In genomic region chr13:90334934-90335740, GRCm38 (mm10) we compare ENCODE assay signal across 25 mouse cellular contexts.
A peak's percentile ranks its signal among the peaks of the same experiment; 100 is the strongest.
DNase-seq lines count a peak whose midpoint lies in the region; ATAC-seq lines count a peak whose summit lies in the region.
"Had no signal": no experiment of that assay in that cellular context is flagged by ENCODE, and none has a peak within 500 bp of the region (broad histone marks: within the 10 kb centered on the region; RNA-seq: fewer than 3 reads in every experiment).

No protein-coding gene starts in this region.

- H3K4me3 ChIP-seq in midbrain, embryonic 14.5 days (replicated peaks; ENCODE audit: low read depth, low read length): no peak overlapping the region
- H3K4me3 ChIP-seq in midbrain, embryonic 11.5 days (ENCODE audit: low read depth, low read length): no peak overlapping the region
- H3K4me3 ChIP-seq in forebrain, embryonic 13.5 days: no peak overlapping the region
- H3K4me3 ChIP-seq: heart, embryonic 10.5 days; heart, embryonic 15.5 days; hindbrain, embryonic 12.5 days; layer of hippocampus, adult 2 months; liver, embryonic 12.5 days; megakaryocyte, embryonic 14.5 days; neural tube, embryonic 13.5 days had no signal

- no peaks in the 10 kb centered on the region for H3K4me1 ChIP-seq in midbrain, embryonic 14.5 days (ENCODE audit: control insufficient read depth, insufficient read depth, low read length)
- no peaks in the 10 kb centered on the region for H3K4me1 ChIP-seq in midbrain, embryonic 11.5 days (ENCODE audit: control insufficient read depth, insufficient read depth, low read length)
- H3K4me1 ChIP-seq in forebrain, embryonic 13.5 days: peaks cover 13% of the 10 kb centered on the region
- H3K4me1 ChIP-seq: heart, embryonic 10.5 days; heart, embryonic 15.5 days; hindbrain, embryonic 12.5 days; liver, embryonic 12.5 days; megakaryocyte, embryonic 14.5 days had no signal

- H3K27me3 ChIP-seq in midbrain, embryonic 14.5 days (ENCODE audit: control insufficient read depth, insufficient read depth, low read length): no peaks in the 10 kb centered on the region
- no peaks in the 10 kb centered on the region for H3K27me3 ChIP-seq in midbrain, embryonic 11.5 days (ENCODE audit: control insufficient read depth, insufficient read depth, low read length)
- H3K27me3 ChIP-seq in forebrain, embryonic 13.5 days: peaks cover 16% of the 10 kb centered on the region
- H3K27me3 ChIP-seq: heart, embryonic 15.5 days; hindbrain, embryonic 12.5 days; liver, embryonic 12.5 days; megakaryocyte, embryonic 14.5 days; neural tube, embryonic 13.5 days had no signal

- no peaks in the 10 kb centered on the region for H3K36me3 ChIP-seq in midbrain, embryonic 14.5 days (ENCODE audit: control insufficient read depth, insufficient read depth, low read length)
- no peaks in the 10 kb centered on the region for H3K36me3 ChIP-seq in midbrain, embryonic 11.5 days (ENCODE audit: control insufficient read depth, insufficient read depth, low read length)
- H3K36me3 ChIP-seq in forebrain, embryonic 13.5 days (ENCODE audit: poor library complexity, severe bottlenecking): no peaks in the 10 kb centered on the region
- H3K36me3 ChIP-seq: heart, embryonic 10.5 days; heart, embryonic 15.5 days; hindbrain, embryonic 12.5 days; liver, embryonic 12.5 days; neural tube, embryonic 13.5 days had no signal

- peak; percentile 76 for ATAC-seq in frontal cortex, adult (ENCODE audit: low TSS enrichment)
- ATAC-seq in midbrain, embryonic 14.5 days (ENCODE audit: low FRiP score, low TSS enrichment): peak; percentile 40; the same call in 1 of the 2 replicates
- no peak for ATAC-seq in midbrain, embryonic 11.5 days (ENCODE audit: low FRiP score)
- peak; percentile 73 for ATAC-seq in forebrain, embryonic 13.5 days
- no peak for ATAC-seq in erythroid progenitor cell, adult 5-6 weeks (replicated peaks; ENCODE audit: low FRiP score, poor library complexity, severe bottlenecking)
- ATAC-seq in granulocyte monocyte progenitor cell, adult 5-6 weeks (replicated peaks; ENCODE audit: poor library complexity, severe bottlenecking): no peak
- ATAC-seq: inflammation-experienced regulatory T-cells, adult 6 months; liver, embryonic 12.5 days; liver, postnatal 0 days had no signal

- H3K27ac ChIP-seq in midbrain, embryonic 14.5 days (replicated peaks; ENCODE audit: low read depth, low read length): no peak overlapping the region
- no peak overlapping the region for H3K27ac ChIP-seq in midbrain, embryonic 11.5 days (ENCODE audit: low read depth, low read length)
- no peak overlapping the region for H3K27ac ChIP-seq in forebrain, embryonic 13.5 days
- H3K27ac ChIP-seq: heart, embryonic 10.5 days; heart, embryonic 15.5 days; hindbrain, embryonic 12.5 days; liver, embryonic 12.5 days; neural tube, embryonic 13.5 days had no signal

- no peak for DNase-seq in frontal cortex, postnatal 14 days (ENCODE audit: low spot score in 2 of 2)
- DNase-seq in midbrain, embryonic 14.5 days: peak; percentile 7
- DNase-seq in midbrain, embryonic 11.5 days (ENCODE audit: low spot score, missing footprints): no peak
- DNase-seq: adrenal gland, postnatal 14 days; cerebellum, adult 18-20 months; cerebellum, postnatal 10 days; gastrocnemius, postnatal 14 days; heart, adult 11 months; kidney, adult 2 months; kidney, postnatal 36 days; liver, postnatal 0 days; lung, postnatal 4 days; right cerebral cortex, postnatal 14 days had no signal

- no peak overlapping the region for H3K9ac ChIP-seq in midbrain, embryonic 14.5 days (replicated peaks; ENCODE audit: low read length)
- H3K9ac ChIP-seq in midbrain, embryonic 11.5 days (ENCODE audit: low read length): no peak overlapping the region
- no peak overlapping the region for H3K9ac ChIP-seq in forebrain, embryonic 13.5 days
- H3K9ac ChIP-seq: heart, embryonic 15.5 days; hindbrain, embryonic 12.5 days; liver, embryonic 12.5 days; liver, postnatal 0 days; neural tube, embryonic 13.5 days had no signal

- no peak overlapping the region for H3K4me2 ChIP-seq in midbrain, embryonic 14.5 days (ENCODE audit: low read length)
- no peak overlapping the region for H3K4me2 ChIP-seq in midbrain, embryonic 11.5 days
- H3K4me2 ChIP-seq in forebrain, embryonic 13.5 days: no peak overlapping the region
- H3K4me2 ChIP-seq: heart, embryonic 15.5 days; hindbrain, embryonic 12.5 days; liver, embryonic 12.5 days; neural tube, embryonic 13.5 days had no signal

- 67% methylated on average over 6 of the region's 6 CpGs for WGBS in midbrain, embryonic 14.5 days
- 65% methylated on average over 6 of the region's 6 CpGs for WGBS in midbrain, embryonic 11.5 days
- WGBS in forebrain, embryonic 13.5 days: 22% methylated on average over 6 of the region's 6 CpGs

- no peaks in the 10 kb centered on the region for H3K9me3 ChIP-seq in midbrain, embryonic 14.5 days (ENCODE audit: control insufficient read depth, low read length)
- no peaks in the 10 kb centered on the region for H3K9me3 ChIP-seq in midbrain, embryonic 11.5 days (ENCODE audit: control insufficient read depth, low read length)
- no peaks in the 10 kb centered on the region for H3K9me3 ChIP-seq in forebrain, embryonic 13.5 days (replicated peaks)
- H3K9me3 ChIP-seq: heart, embryonic 10.5 days; heart, embryonic 15.5 days; hindbrain, embryonic 12.5 days; liver, embryonic 12.5 days; megakaryocyte, embryonic 14.5 days; neural tube, embryonic 13.5 days had no signal

Comparison
In these comparisons a context has a peak if more than half of its experiments do, and no peak if none do; other contexts are left out.
1. ATAC-seq: peak in frontal cortex, adult (single experiment), midbrain, embryonic 14.5 days (single experiment) and forebrain, embryonic 13.5 days (single experiment); none in midbrain, embryonic 11.5 days (single experiment), erythroid progenitor cell, adult 5-6 weeks (single experiment) and granulocyte monocyte progenitor cell, adult 5-6 weeks (single experiment).